Mouse (Mus musculus) kidney, adult 11 months (tissue): ENCODE data around the gene Ppm1m.
A peak's percentile ranks its signal among the peaks of the same experiment; 100 is the strongest.

Source experiments
- DNase-seq: peaks from one replicate; pipeline ENCODE4 v3.0.0; 2022

Ppm1m gene

DNA sequence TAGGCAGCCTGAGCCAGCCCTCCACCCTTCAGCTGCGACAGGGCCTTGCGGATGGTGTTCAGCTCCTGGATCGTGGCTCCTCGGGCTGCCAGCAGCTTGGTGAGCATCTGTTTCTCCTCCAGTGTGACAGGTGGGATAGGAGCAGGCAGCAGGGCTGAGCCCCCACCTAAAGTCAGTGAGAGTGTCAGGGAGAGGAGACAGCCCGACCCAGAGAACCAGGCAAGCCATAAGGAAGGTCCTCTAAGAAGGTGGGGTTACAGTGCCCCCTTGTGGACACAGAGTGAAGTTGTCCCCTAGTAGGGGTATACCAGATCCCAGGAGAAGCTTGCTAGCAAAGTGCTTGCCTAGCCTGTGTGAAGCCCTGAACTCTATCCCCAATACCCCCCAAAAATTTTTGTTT, 43.1 kb downstream of the Ppm1m start:
- peak; percentile 57 for DNase-seq

DNA sequence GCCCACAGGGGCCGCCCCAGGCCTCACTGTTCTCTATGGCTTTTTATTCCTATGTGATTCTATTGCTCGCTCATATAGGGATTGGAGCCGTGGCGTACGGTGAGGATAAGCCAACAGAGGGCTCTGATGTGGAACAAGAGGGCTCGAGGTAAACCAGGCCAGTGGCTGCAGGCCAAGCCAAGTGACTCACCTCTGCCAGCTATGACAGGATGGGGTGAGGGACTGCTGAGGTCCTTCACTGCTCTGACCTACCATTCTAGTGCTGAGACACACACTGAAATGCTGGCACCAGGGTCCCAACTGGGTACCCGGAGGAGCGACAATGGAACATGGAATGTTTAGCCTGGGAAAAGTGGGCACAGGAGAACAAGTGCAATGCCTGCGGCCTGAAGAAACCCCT, 45.4 kb downstream of the Ppm1m start:
- DNase-seq: peak; percentile 43

DNA sequence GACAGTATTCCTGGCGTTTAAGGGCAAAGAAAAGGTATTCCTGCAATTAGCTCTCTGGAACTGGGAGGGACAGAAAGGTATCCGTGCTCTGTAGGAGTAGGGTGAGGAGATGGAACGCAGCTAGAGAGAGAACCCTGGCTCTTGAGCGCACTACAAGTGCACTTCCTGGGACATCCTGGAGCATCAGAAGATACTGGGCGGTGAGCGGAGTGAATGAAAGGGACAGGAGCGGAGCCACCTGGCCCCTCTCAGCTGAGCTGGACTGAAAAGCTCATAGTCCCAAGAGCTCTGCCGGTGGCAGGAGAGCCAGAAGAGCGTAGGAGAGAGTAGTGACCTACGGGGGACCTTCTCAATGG, 50.2 kb downstream of the Ppm1m start:
- DNase-seq: no peak

DNA sequence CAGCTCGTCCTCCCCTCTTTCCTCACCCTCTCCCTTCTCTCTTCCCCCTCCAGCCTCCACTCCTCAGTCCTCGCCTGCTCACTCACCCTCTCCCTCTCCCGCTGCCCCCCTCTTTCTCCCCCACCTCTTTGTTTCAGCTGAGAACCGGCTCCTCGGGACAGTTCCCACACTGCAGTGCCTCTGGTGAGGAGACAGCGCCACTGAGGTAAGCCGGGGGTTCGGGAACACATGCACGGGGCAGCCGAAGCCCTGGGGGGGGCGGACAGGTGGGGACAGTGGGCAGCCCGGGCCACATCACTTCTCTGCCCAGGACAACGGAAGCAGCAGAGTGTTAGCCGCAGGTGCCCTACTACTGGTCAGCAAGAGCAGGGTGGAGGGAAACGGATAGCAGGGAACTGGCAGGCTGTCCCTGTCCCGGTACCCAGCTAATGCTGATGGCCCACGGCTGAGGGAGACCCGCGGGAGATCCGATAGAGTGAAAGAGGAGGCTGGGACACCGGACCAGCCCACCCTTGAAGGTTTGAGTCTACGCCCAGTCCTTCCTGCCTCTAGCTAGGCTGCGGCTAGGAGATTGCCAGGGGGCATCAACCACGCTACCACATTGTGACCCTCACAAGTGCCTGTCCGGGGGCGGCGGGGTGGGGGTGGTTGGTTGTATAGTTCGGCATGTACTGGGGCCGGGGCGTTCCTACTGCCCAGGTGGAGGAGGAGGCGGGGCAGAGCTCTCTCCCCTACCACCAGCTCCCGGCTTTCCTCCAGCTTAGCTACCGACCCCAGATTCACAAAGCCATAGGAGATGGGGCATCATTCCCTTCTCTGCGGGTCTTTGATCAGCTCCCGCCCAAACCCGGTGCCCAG, 50.8 kb downstream of the Ppm1m start:
- no peak for DNase-seq

DNA sequence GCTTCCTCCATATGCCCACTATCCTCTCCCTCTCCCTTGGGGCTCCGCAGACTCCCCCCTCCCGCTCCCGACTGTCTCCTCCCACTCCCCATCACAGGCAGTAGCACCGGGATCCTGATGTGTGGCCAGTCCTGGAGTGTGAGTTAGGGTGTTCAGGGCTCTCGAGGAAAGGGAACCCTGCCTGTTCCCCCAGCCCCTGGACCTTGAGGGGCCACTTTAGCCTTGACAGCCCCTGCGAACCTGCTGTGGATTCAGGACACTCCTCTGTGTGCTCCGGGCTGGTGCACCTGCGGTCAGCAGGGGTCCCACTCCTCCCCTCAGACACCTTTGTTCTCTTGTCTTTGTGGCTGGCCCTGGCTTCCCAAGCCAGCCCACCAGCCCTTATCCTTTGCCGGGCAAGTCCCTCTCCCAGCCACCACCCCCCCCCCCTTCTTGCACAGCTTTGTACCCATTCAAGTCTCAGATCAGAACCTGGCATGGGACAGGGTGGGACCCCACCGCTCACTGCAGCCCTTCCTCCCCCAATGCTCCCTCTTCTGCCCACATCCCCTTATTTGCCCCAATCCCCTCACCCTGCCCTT, 51.6 kb downstream of the Ppm1m start:
- no peak for DNase-seq

DNA sequence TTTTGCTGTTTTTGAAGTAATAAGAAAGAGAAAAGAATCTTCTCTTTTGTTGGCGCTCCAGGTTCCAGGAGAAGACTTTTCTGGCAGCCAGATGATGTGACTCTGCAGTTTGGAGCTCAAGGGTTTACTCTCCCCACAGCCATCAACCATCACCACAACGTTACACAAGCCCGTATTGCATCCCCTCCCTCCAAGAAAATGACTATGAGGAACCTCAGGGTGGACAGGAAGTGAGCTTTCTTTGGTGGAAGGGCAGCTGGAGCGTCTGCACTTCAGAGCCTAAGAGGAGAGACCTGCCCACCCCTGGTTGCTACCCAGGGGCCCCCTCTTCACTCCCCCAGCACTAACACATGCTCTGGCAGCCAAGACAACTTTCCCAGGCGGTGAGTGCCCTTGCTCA, 52.3 kb downstream of the Ppm1m start:
- no peak for DNase-seq

DNA sequence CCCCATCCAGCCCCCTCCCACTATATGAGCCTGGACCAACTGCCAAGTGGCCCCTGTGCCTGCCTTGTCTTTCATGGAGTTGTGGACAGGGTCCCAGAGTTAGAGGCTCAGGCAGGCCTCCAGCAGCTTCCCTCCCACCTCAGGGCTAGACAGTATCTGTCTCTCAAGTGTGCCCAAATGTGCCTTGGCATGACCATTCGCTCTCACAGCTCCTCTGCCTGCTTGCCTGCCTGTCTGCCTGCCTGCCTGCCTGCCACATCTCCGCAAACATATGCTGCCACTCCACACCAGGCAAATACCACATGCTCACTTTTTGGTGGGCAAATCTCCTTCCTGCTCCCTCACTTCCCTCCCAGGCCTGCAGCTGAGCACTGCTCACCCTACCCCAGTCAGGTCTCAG, 54.0 kb downstream of the Ppm1m start:
- no peak for DNase-seq
